Mouse (Mus musculus) forelimb bud, embryonic 11.5 days (tissue): ENCODE data around the gene Sez6l2.

Source experiments
- DNase-seq: peaks from one replicate; pipeline ENCODE4 v3.0.0-alpha.2; 2012; ENCODE audit warnings: low read depth, low spot score

Sez6l2 gene

GRCm38 (mm10) chr7:126959780-126960179 lies 9.4 kb downstream of the Sez6l2 start:
- no peak for DNase-seq

- DNase-seq = no peak
Measured at GRCm38 (mm10) chr7:126961095-126961494, 10.7 kb downstream of the Sez6l2 start.

GRCm38 (mm10) chr7:126961965-126962364 lies 11.6 kb downstream of the Sez6l2 start:
- DNase-seq = no peak

- DNase-seq = peak; percentile 13
Measured at GRCm38 (mm10) chr7:126963548-126964286, 13.4 kb downstream of the Sez6l2 start.

GRCm38 (mm10) chr7:126965568-126965967 lies 15.2 kb downstream of the Sez6l2 start:
- no peak for DNase-seq

GRCm38 (mm10) chr7:126967361-126967760 lies 17.0 kb downstream of the Sez6l2 start:
- DNase-seq = no peak

- no peak for DNase-seq
Measured at GRCm38 (mm10) chr7:126975493-126975892, 25.1 kb downstream of the Sez6l2 start.

GRCm38 (mm10) chr7:126975893-126975949 lies 25.4 kb downstream of the Sez6l2 start, which contains the start of gene Cdipt:
TSS of gene Cdipt (plus strand) at chr7:126975914.
- DNase-seq = no peak

- DNase-seq = peak; percentile 96
Measured at GRCm38 (mm10) chr7:126975950-126976866, 25.8 kb downstream of the Sez6l2 start, which contains the start of gene Cdiptos. TSS of gene Cdiptos (minus strand) at chr7:126976098.

GRCm38 (mm10) chr7:126976878-126977459 lies 26.6 kb downstream of the Sez6l2 start:
- no peak for DNase-seq

GRCm38 (mm10) chr7:126978841-126979240 lies 28.5 kb downstream of the Sez6l2 start:
- no peak for DNase-seq

GRCm38 (mm10) chr7:126981601-126982000 lies 31.2 kb downstream of the Sez6l2 start:
- DNase-seq = no peak

- no peak for DNase-seq
Measured at GRCm38 (mm10) chr7:126982054-126982453, 31.7 kb downstream of the Sez6l2 start.

GRCm38 (mm10) chr7:126983113-126983512 lies 32.8 kb downstream of the Sez6l2 start:
- no peak for DNase-seq

- no peak for DNase-seq
Measured at GRCm38 (mm10) chr7:126984667-126985444, 34.5 kb downstream of the Sez6l2 start.

GRCm38 (mm10) chr7:126986319-126986718 lies 36.0 kb downstream of the Sez6l2 start:
- DNase-seq = no peak

GRCm38 (mm10) chr7:126988816-126989215 lies 38.5 kb downstream of the Sez6l2 start:
- DNase-seq = no peak

- no peak for DNase-seq
Measured at GRCm38 (mm10) chr7:126996449-126996848, 46.1 kb downstream of the Sez6l2 start.

- no peak for DNase-seq
Measured at GRCm38 (mm10) chr7:126999568-126999967, 49.2 kb downstream of the Sez6l2 start.

GRCm38 (mm10) chr7:127003620-127004019 lies 53.3 kb downstream of the Sez6l2 start:
- DNase-seq = no peak

- DNase-seq = no peak
Measured at GRCm38 (mm10) chr7:127004122-127004875, 53.9 kb downstream of the Sez6l2 start.
